ENCODE assay signal across 2 mouse cellular contexts in the genomic region with DNA sequence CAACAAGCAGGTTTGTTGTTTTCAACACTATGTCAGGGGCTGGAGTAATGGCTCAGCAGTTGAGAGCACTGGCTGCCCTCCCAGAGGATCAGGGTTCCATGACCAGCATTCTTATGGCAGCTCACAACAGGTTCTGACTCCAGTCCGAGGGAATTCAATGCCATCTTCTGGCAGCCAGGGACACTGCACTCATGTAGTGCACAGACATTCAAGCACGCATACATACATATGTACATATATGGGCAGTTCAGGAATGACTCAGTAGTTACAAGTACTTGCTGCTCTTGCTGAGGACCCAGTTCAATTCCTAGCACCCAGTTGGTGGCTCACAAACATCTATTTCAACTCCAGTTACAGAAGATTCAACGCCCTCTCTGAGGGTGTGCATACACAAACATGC.
A peak's percentile ranks its signal among the peaks of the same experiment; 100 is the strongest.
TF ChIP-seq lines count a peak whose summit lies in the region.

No protein-coding gene starts in this region.

TF ChIP-seq in CH12.LX, 34 proteins besides CTCF, POLR2A, EP300 and RAD21:
- TF ChIP-seq SMC3 (IDR thresholded peaks at IDR 0.05; ENCODE audit: low read depth, low read length): peak; percentile 26
- no peak for TF ChIP-seq ETS1 (conservative IDR thresholded peaks at IDR 0.05; ENCODE audit: low read depth, low read length)
- TF ChIP-seq JUND (conservative IDR thresholded peaks at IDR 0.05; ENCODE audit: low read depth, low read length): 0 out of 2 replicates have a peak, but pooled peaks have one; percentile 22

TF ChIP-seq in MEL, 35 proteins besides CTCF, POLR2A, EP300 and RAD21:
- TF ChIP-seq MYC (IDR thresholded peaks at IDR 0.05; ENCODE audit: low read depth, low read length) (no peak), SIN3A (IDR thresholded peaks at IDR 0.05; ENCODE audit: low read length) (no peak), MXI1 (IDR thresholded peaks at IDR 0.05; ENCODE audit: low read depth, low read length) (no peak), GABPA (IDR thresholded peaks at IDR 0.05; ENCODE audit: low read depth, low read length) (no peak), SMC3 (IDR thresholded peaks at IDR 0.05; ENCODE audit: low read depth, low read length) (peak; percentile 26; the same call in 1 of the 2 replicates)
